Mouse (Mus musculus) ES-Bruce4 (cell line): ENCODE data around the gene Otp. TPM values are rescaled to one million over a fixed set of nuclear protein-coding genes. Genes with fewer than 3 reads are reported as not detected.

Experiments
- H3K27ac ChIP-seq: 2 replicates; pipeline ENCODE4 v1.5.1; 2012; ENCODE audit warnings: low read length, inconsistent platforms; ENCODE audit not compliant: insufficient read depth
- H3K27me3 ChIP-seq: 2 replicates; pipeline ENCODE4 v1.6.1; 2012; ENCODE audit warnings: mild to moderate bottlenecking, low read length, inconsistent platforms; ENCODE audit not compliant: control insufficient read depth, poor library complexity, insufficient read depth, severe bottlenecking
- H3K36me3 ChIP-seq: 2 replicates; pipeline ENCODE4 v1.6.1; 2012; ENCODE audit warnings: inconsistent platforms, mild to moderate bottlenecking, low read length, moderate library complexity; ENCODE audit not compliant: control insufficient read depth, poor library complexity, insufficient read depth, severe bottlenecking
- H3K4me1 ChIP-seq: one replicate; pipeline ENCODE4 v1.8.1; 2011; ENCODE audit warnings: low read length; ENCODE audit not compliant: control insufficient read depth, insufficient read depth
- H3K4me3 ChIP-seq: 2 replicates; pipeline ENCODE4 v1.5.1; 2011; ENCODE audit warnings: low read depth, mild to moderate bottlenecking, low read length
- H3K9ac ChIP-seq: 2 replicates; pipeline ENCODE4 v1.6.1; 2012; ENCODE audit warnings: low read depth, mild to moderate bottlenecking, inconsistent platforms; ENCODE audit not compliant: poor library complexity, severe bottlenecking
- H3K9me3 ChIP-seq: replicated peaks from 2 replicates; pipeline ENCODE4 v1.6.1; 2012; ENCODE audit warnings: mild to moderate bottlenecking, low read length, inconsistent platforms; ENCODE audit not compliant: control insufficient read depth, poor library complexity, insufficient read depth, severe bottlenecking
- CTCF ChIP-seq: IDR thresholded peaks from one replicate; pipeline ENCODE4 v1.8.1; 2011; ENCODE audit warnings: low read depth, low read length
- EP300 ChIP-seq: IDR thresholded peaks from 2 replicates; pipeline ENCODE4 v1.6.1; 2011; ENCODE audit warnings: low read depth, low read length; ENCODE audit not compliant: insufficient read depth
- POLR2A ChIP-seq: IDR thresholded peaks from one replicate; pipeline ENCODE4 v1.8.1; 2011; ENCODE audit warnings: low read length; ENCODE audit not compliant: insufficient read depth
- polyA plus RNA-seq: library from polyadenylated mRNA; stranded (reverse); fragments of >200 nt; gene quantifications from 2 replicates; pipeline ENCODE4 v1.2.4, GENCODE M21; 2011; ENCODE audit warnings: low read depth; ENCODE audit not compliant: missing spikeins, insufficient read depth, insufficient read length

The Otp gene
- polyA plus RNA-seq, 1 experiment: not detected

DNA sequence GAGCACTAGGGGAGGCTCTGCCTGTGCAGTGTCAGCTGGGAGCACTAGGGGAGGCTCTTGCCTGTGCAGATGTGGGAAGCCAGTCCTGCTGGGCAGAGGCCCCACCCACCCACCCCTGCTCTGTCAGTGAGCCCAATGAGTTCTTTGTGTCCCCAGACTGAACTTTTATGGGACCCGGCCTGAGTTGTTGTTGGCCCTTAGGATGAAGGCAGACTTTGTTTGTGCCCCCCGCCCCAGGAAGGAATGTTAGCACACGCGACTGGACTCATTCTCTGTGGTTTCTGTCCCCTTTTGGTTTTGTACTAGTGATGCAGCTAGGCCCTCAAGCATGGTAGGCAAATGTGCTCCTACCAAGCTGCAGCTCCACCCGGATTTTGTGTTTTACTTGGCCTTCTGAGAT, 32.2 kb upstream of the Otp start:
- Histone ChIP-seq H3K27me3 (no peaks in the 10 kb centered on the region), H3K27ac (no peak overlapping the region), H3K9ac (no peak overlapping the region), H3K36me3 (peaks cover 9% of the 10 kb centered on the region; the same call in 1 of the 2 replicates), H3K4me1 (no peaks in the 10 kb centered on the region), H3K9me3 (no peaks in the 10 kb centered on the region), H3K4me3 (no peak overlapping the region)
- TF ChIP-seq EP300 (no peak), POLR2A (no peak), CTCF (no peak)

DNA sequence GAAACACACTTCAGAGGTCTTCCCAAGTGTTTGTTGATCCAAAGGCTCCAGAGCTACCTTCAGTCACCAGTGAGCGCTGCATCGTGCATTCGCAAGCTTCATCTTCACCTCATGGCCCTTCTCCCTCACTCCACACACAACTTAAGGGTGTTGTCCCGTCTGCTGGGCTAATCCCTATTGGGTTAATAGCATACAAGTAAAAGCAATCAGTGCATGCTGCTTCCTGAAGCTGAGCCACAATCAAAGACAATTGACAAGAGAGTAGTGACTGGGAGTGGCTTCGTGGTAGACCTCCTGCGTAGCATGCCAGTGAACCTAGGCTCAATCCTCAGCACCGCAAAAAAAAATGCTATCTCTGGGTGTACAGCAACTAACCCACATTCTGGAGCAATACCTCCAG, 27.5 kb upstream of the Otp start:
- Histone ChIP-seq H3K9ac (no peak overlapping the region), H3K4me3 (no peak overlapping the region), H3K27me3 (no peaks in the 10 kb centered on the region), H3K36me3 (no peaks in the 10 kb centered on the region), H3K9me3 (no peaks in the 10 kb centered on the region), H3K4me1 (no peaks in the 10 kb centered on the region), H3K27ac (no peak overlapping the region)
- TF ChIP-seq POLR2A (no peak), CTCF (no peak), EP300 (no peak)

DNA sequence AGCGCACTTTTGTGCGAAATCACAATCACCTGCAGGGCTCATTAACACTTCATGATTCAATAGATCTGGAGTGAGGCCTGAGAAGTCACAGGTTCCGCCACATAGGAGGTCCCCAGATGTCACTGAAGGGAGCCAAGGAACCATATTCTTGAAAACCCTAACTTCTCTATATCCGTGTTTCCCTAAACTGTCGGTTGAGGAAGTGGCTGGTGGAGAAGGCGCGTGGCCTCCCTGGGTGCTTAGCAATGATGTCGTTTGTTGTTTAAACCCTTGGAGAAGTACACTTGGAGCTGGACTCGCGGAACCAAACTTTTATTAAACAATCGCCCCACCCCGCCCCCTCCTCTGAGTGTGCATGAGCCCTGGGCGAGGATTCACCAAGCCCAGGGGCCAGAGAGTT, 26.1 kb upstream of the Otp start:
- Histone ChIP-seq H3K4me1 (no peaks in the 10 kb centered on the region), H3K36me3 (no peaks in the 10 kb centered on the region), H3K27me3 (no peaks in the 10 kb centered on the region), H3K27ac (no peak overlapping the region), H3K4me3 (no peak overlapping the region), H3K9ac (no peak overlapping the region), H3K9me3 (no peaks in the 10 kb centered on the region)
- TF ChIP-seq CTCF: no peak
- no peak for TF ChIP-seq EP300
- no peak for TF ChIP-seq POLR2A

DNA sequence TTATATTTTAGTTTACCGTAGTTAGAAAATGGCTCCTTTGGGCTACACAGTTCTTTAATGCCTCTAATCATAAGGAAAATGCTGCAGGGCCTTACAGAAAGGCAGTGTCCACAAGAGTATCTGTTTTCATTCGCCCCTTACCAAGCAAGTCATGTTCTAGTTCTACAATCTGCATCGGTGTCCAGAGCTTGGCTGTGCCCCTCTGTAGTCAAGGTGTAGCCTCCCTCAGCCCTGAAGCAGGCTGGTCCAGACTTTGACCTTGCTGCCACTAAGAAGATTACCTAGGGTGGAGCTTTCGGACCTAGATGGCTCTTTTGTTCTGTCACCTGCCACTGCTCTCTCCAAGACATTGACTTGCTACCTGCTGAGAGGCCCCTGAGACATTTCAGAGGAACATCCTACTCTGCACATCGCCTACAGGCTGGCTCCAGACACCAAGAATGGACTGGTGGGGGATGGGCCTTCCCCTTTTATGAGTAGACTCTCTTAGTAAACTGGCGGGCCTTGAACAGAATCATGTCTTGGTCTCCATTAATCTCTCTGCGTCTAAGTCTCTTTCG, 17.3 kb upstream of the Otp start:
- Histone ChIP-seq H3K4me1 (peaks cover 17% of the 10 kb centered on the region), H3K9me3 (no peaks in the 10 kb centered on the region), H3K4me3 (no peak overlapping the region), H3K36me3 (no peaks in the 10 kb centered on the region), H3K27me3 (no peaks in the 10 kb centered on the region), H3K27ac (peak overlapping the region; percentile 76; the same call in 1 of the 2 replicates), H3K9ac (no peak overlapping the region)
- TF ChIP-seq POLR2A (no peak), EP300 (peak; percentile 89), CTCF (no peak)

DNA sequence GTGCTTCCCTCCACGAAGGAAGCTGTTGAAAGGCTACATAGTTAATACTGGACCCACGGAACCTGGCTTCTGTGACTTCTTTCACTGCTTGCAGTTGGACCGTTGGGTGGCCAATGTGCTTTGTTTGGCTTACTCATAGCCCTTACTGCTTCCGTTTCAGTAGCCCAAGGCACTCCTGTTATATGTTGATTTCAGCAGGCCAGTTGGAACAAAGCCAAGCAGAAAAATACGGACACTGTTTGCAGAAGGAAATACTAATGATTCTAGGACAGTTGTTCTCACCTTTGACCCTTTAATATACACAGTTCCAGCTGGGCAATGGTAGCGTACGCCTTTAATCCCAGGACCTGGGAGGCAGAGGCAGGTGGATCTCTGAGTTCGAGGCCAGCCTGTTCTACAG, 16.1 kb upstream of the Otp start:
- Histone ChIP-seq H3K36me3 (no peaks in the 10 kb centered on the region), H3K9me3 (no peaks in the 10 kb centered on the region), H3K27ac (no peak overlapping the region), H3K9ac (no peak overlapping the region), H3K4me3 (no peak overlapping the region), H3K4me1 (peaks cover 17% of the 10 kb centered on the region), H3K27me3 (no peaks in the 10 kb centered on the region; the same call in 1 of the 2 replicates)
- no peak for TF ChIP-seq POLR2A
- TF ChIP-seq EP300: no peak
- TF ChIP-seq CTCF: no peak

DNA sequence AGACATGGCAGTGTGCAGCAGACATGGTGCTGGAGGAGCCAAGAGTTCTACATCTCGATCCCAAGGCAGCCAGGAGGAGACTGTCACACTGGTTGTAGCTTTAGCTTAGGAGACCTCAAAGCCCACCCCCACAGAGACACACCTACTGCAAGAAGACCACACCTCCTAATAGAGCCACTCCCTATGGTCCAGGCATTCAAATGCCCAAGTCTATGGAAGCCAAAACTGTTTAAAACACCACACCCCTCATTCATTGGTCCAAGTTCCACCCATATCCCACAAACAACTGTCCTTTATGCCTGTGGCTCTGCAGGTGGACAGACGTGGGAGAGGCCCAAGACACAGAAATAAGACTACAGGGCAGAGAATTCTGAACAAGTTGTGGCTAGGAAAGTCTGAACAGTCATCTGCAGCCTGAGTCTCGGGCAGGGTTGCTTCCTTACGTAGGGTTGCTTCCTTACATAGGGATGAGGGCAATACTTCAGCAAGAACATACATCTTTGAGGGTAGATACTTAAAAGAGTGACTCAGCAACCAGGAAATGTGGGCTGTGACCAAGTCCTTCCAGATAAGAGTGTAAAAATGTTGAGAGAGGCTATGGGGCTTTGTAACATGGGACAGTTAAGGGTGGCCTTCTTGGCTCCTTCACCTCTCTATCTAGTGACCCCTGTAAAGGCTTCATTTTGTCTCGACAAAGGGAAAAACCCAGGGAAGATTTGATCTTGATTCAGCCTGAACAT, 12.7 kb upstream of the Otp start:
- H3K4me3 ChIP-seq: no peak overlapping the region
- H3K27me3 ChIP-seq: peaks cover 5% of the 10 kb centered on the region; the same call in 1 of the 2 replicates

More for the DNA sequence above, 12.7 kb upstream of the Otp start:
- TF ChIP-seq EP300 (no peak), POLR2A (no peak), CTCF (no peak)
- peaks cover 13% of the 10 kb centered on the region for H3K4me1 ChIP-seq
- no peaks in the 10 kb centered on the region for H3K36me3 ChIP-seq
- H3K9me3 ChIP-seq: no peaks in the 10 kb centered on the region
- peak overlapping the region; percentile 47 for H3K27ac ChIP-seq
- no peak overlapping the region for H3K9ac ChIP-seq
